Mouse (Mus musculus): ENCODE measurements at regions not wholly inside any gene's neighbourhood (a gene's known extent, or its start where the extent isn't known, plus 50 kb on each side); places are given as distances from the start of the nearest gene placed in this dataset.

DNA sequence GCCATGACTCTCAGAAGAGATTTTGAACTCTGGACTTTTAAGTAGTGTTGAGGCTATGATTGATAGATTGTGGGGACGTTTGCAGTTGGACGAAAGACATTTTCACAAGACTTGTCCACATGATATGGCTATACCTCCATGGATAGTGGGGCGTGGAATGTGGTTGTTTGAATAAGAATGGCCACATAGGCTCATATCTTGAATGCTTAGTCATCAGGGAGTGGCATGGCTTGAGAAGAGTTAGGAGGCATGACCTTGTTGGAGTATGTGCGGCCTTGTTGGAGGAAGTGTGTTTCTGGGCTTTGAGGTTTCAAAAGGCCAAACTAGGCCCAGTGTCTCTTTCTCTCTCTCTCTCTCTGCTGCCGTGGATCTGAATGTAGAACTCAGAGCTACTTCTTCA is 204.7 kb upstream of the Pclo start:
- TF ChIP-seq POLR2A (IDR thresholded peaks at IDR 0.05; ENCODE audit: borderline replicate concordance, insufficient read depth, low read length): no peak
- no peak for TF ChIP-seq CTCF (IDR thresholded peaks at IDR 0.05; ENCODE audit: borderline replicate concordance, insufficient read depth, low read depth, low read length)
